Mouse (Mus musculus) limb, embryonic 11.5 days (tissue): ENCODE data around the gene Arrdc2. TPM values are rescaled to one million over a fixed set of nuclear protein-coding genes. Genes with fewer than 3 reads are reported as not detected.

Experiments
- ATAC-seq: fragments of 200-750 bp; cut with Nextera tagmentation; 2 replicates; pipeline ENCODE4 v1.8.0; 2017; ENCODE audit warnings: low read depth; ENCODE audit not compliant: insufficient number of reproducible peaks, low FRiP score, low TSS enrichment
- DNase-seq: peaks from one replicate; pipeline ENCODE4 v3.0.0-alpha.2; 2015; ENCODE audit warnings: low spot score
- H3K27ac ChIP-seq: fragments of 300-500 bp; sonication (generic); replicated peaks from 2 replicates; pipeline ENCODE4 v1.5.1; 2014; ENCODE audit warnings: low read depth, mild to moderate bottlenecking, low read length
- H3K27me3 ChIP-seq: fragments of 300-500 bp; sonication (generic); 2 replicates; pipeline ENCODE4 v1.6.1; 2014; ENCODE audit warnings: mild to moderate bottlenecking, low read length, mixed read lengths; ENCODE audit not compliant: control insufficient read depth, insufficient read depth
- H3K36me3 ChIP-seq: fragments of 300-500 bp; sonication (generic); 2 replicates; pipeline ENCODE4 v1.6.1; 2014; ENCODE audit warnings: mild to moderate bottlenecking, low read length, moderate library complexity, mixed read lengths; ENCODE audit not compliant: control insufficient read depth, insufficient read depth
- H3K4me1 ChIP-seq: fragments of 300-500 bp; sonication (generic); 2 replicates; pipeline ENCODE4 v1.6.1; 2014; ENCODE audit warnings: low read length, mixed read lengths; ENCODE audit not compliant: control insufficient read depth, insufficient read depth
- H3K4me2 ChIP-seq: fragments of 300-500 bp; sonication (generic); 2 replicates; pipeline ENCODE4 v1.6.1; 2014; ENCODE audit warnings: low read depth, mild to moderate bottlenecking, moderate library complexity; ENCODE audit not compliant: severe bottlenecking
- H3K4me3 ChIP-seq: fragments of 300-500 bp; sonication (generic); 2 replicates; pipeline ENCODE4 v1.5.1; 2014; ENCODE audit warnings: low read depth, low read length
- H3K9ac ChIP-seq: fragments of 300-500 bp; sonication (generic); 2 replicates; pipeline ENCODE4 v1.6.1; 2014; ENCODE audit warnings: mild to moderate bottlenecking, low read length
- H3K9me3 ChIP-seq: fragments of 300-500 bp; sonication (generic); 2 replicates; pipeline ENCODE4 v1.6.1; 2016; ENCODE audit warnings: low read length; ENCODE audit not compliant: control insufficient read depth
- WGBS: fragments of 180-500 bp; shearing (Covaris S2); extraction: QIAGEN DNeasy Blood & Tissue Kit; methylation state at CpG from one replicate; pipeline ENCODE4 v1.1.7; 2014; 5-methylcytosine and 5-hydroxymethylcytosine counted together
- polyA plus RNA-seq: library from polyadenylated mRNA; unstranded; fragments of >200 nt; fragmentation: Nextera tagmentation; extraction: Ambion mirVana; gene quantifications from 2 replicates; pipeline ENCODE4 v1.2.1, GENCODE M21; 2014

Gene Arrdc2
- 4.9 and 5.1 TPM in 2 replicates for polyA plus RNA-seq

- DNase-seq = peak; percentile 99
- peak within 1 kb of the TSS; percentile 62 for H3K4me3 ChIP-seq
- H3K4me2 ChIP-seq = peak within 1 kb of the TSS; percentile 88
- H3K9me3 ChIP-seq = no peaks in the 10 kb centered on the region
- peak within 1 kb of the TSS; percentile 75 for H3K9ac ChIP-seq
- H3K27me3 ChIP-seq = no peaks in the 10 kb centered on the region
- WGBS = 2% methylated on average over 55 of the region's 55 CpGs
- H3K36me3 ChIP-seq = peaks cover 2% of the 10 kb centered on the region; the same call in 1 of the 2 replicates
- peak within 1 kb of the TSS; percentile 68 for H3K27ac ChIP-seq
- peaks cover 8% of the 10 kb centered on the region; the same call in 1 of the 2 replicates for H3K4me1 ChIP-seq
- ATAC-seq = peak; percentile 93
These were observed at the start of gene Arrdc2 for GRCm38 (mm10) chr8:70839408-70840351. Arrdc2 (minus strand) TSS chr8:70839720.

- whole genome bisulfite sequencing = 3% methylated on average over 14 of the region's 18 CpGs
- DNase-seq = peak; percentile 38
- Histone ChIP-seq H3K9me3 (no peaks in the 10 kb centered on the region), H3K4me3 (no peak overlapping the region), H3K27me3 (peaks cover 26% of the 10 kb centered on the region), H3K9ac (no peak overlapping the region), H3K36me3 (no peaks in the 10 kb centered on the region), H3K4me2 (no peak overlapping the region), H3K27ac (no peak overlapping the region), H3K4me1 (peaks cover 10% of the 10 kb centered on the region)
- no peak for ATAC-seq
These were observed 48.1 kb upstream of the Arrdc2 start for GRCm38 (mm10) chr8:70887669-70888068.

- Histone ChIP-seq H3K9ac (no peak overlapping the region), H3K36me3 (no peaks in the 10 kb centered on the region), H3K4me2 (no peak overlapping the region), H3K4me1 (no peaks in the 10 kb centered on the region), H3K9me3 (no peaks in the 10 kb centered on the region), H3K27me3 (peaks cover 6% of the 10 kb centered on the region), H3K4me3 (no peak overlapping the region), H3K27ac (no peak overlapping the region)
- WGBS = 14% methylated on average over 12 of the region's 12 CpGs
- ATAC-seq = no peak
- DNase-seq = peak; percentile 77
These were observed 46.1 kb upstream of the Arrdc2 start for GRCm38 (mm10) chr8:70885612-70886011.

- 89% methylated on average over 10 of the region's 10 CpGs for WGBS
- Histone ChIP-seq H3K9me3 (no peaks in the 10 kb centered on the region), H3K9ac (no peak overlapping the region), H3K27ac (no peak overlapping the region), H3K4me1 (0 out of 2 replicates have a peak, but pooled peaks cover 2% of the 10 kb centered on the region), H3K36me3 (no peaks in the 10 kb centered on the region), H3K4me3 (no peak overlapping the region), H3K4me2 (no peak overlapping the region), H3K27me3 (0 out of 2 replicates have a peak, but pooled peaks cover 3% of the 10 kb centered on the region)
- no peak for ATAC-seq
- DNase-seq = no peak
These were observed 45.2 kb upstream of the Arrdc2 start for GRCm38 (mm10) chr8:70884683-70885082.

GRCm38 (mm10) chr8:70884186-70884585 is 44.7 kb upstream of the Arrdc2 start:
- Histone ChIP-seq H3K27ac (no peak overlapping the region), H3K4me3 (no peak overlapping the region), H3K4me2 (no peak overlapping the region), H3K9ac (no peak overlapping the region), H3K9me3 (no peaks in the 10 kb centered on the region), H3K36me3 (no peaks in the 10 kb centered on the region), H3K27me3 (0 out of 2 replicates have a peak, but pooled peaks cover 3% of the 10 kb centered on the region), H3K4me1 (0 out of 2 replicates have a peak, but pooled peaks cover 2% of the 10 kb centered on the region)
- 82% methylated on average over 4 of the region's 4 CpGs for WGBS
- ATAC-seq (no peak), DNase-seq (no peak)

- Histone ChIP-seq H3K4me2 (no peak overlapping the region), H3K9ac (no peak overlapping the region), H3K36me3 (no peaks in the 10 kb centered on the region), H3K9me3 (no peaks in the 10 kb centered on the region), H3K27me3 (no peaks in the 10 kb centered on the region), H3K27ac (no peak overlapping the region), H3K4me3 (no peak overlapping the region), H3K4me1 (0 out of 2 replicates have a peak, but pooled peaks cover 2% of the 10 kb centered on the region)
- 30% methylated on average over 11 of the region's 11 CpGs for WGBS
- ATAC-seq (no peak), DNase-seq (peak; percentile 22)
These were observed 41.0 kb upstream of the Arrdc2 start for GRCm38 (mm10) chr8:70880546-70880945.

- no peak overlapping the region for H3K27ac ChIP-seq
- no peaks in the 10 kb centered on the region for H3K36me3 ChIP-seq
- 5% methylated on average over 4 of the region's 4 CpGs for WGBS
- no peak overlapping the region for H3K4me2 ChIP-seq
- no peak overlapping the region for H3K9ac ChIP-seq
- no peaks in the 10 kb centered on the region for H3K27me3 ChIP-seq
- no peaks in the 10 kb centered on the region for H3K9me3 ChIP-seq
- no peak overlapping the region for H3K4me3 ChIP-seq
- DNase-seq (peak; percentile 47), ATAC-seq (no peak)
- 0 out of 2 replicates have a peak, but pooled peaks cover 2% of the 10 kb centered on the region for H3K4me1 ChIP-seq
These were observed 40.6 kb upstream of the Arrdc2 start for GRCm38 (mm10) chr8:70880126-70880525.

- WGBS = 64% methylated on average over 4 of the region's 4 CpGs
- no peak overlapping the region for H3K9ac ChIP-seq
These were observed 40.0 kb upstream of the Arrdc2 start for GRCm38 (mm10) chr8:70879500-70879899.

More at GRCm38 (mm10) chr8:70879500-70879899, 40.0 kb upstream of the Arrdc2 start:
- no peak overlapping the region for H3K4me2 ChIP-seq
- no peak overlapping the region for H3K4me3 ChIP-seq
- ATAC-seq = no peak
- no peaks in the 10 kb centered on the region for H3K36me3 ChIP-seq
- no peak overlapping the region for H3K27ac ChIP-seq
- 0 out of 2 replicates have a peak, but pooled peaks cover 2% of the 10 kb centered on the region for H3K4me1 ChIP-seq
- H3K27me3 ChIP-seq = no peaks in the 10 kb centered on the region
- DNase-seq = peak; percentile 21
- no peaks in the 10 kb centered on the region for H3K9me3 ChIP-seq
